Mouse (Mus musculus): ENCODE results near the gene Fcor.

DNA sequence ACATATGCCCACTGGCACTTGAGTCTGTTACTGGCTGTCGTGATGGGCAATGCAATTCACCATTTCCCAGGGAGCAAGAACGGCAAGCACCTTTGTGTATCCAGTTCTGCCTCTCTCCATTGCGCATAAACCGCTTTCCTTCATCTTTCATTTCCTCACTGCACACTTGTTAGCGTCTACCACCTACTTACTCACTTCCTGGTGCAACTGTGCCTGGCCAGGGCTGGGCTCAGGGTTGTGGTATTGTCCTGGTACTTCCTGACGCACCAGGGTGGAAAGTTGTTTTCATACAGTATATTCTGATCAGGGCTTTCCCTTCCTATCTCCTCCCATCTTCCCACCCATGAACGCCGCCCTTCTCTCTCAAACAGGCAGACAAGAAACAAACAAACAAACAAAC lies 11.3 kb downstream of the Fcor start:
- TF ChIP-seq POLR2A (IDR thresholded peaks at IDR 0.05; ENCODE audit: borderline replicate concordance, control insufficient read depth, low read depth, low read length) (no peak), CTCF (IDR thresholded peaks at IDR 0.05; ENCODE audit: control insufficient read depth, insufficient read depth, low read length) (no peak)

All from bone marrow, adult 2 months (tissue).